Mouse (Mus musculus) neural tube, embryonic 11.5 days (tissue): ENCODE data around the gene Nom1. TPM values are rescaled to one million over a fixed set of nuclear protein-coding genes. Genes with fewer than 3 reads are reported as not detected.

Source experiments
- ATAC-seq: fragments of 200-750 bp; cut with Nextera tagmentation; 2 replicates; pipeline ENCODE4 v1.8.0; 2017; ENCODE audit warnings: moderate number of reproducible peaks, mild to moderate bottlenecking, moderate TSS enrichment, moderate library complexity; ENCODE audit not compliant: insufficient read depth, low FRiP score, low TSS enrichment
- DNase-seq: peaks from one replicate; pipeline ENCODE4 v3.0.0-alpha.2; 2015; ENCODE audit warnings: low spot score
- H3K27ac ChIP-seq: fragments of 300-500 bp; sonication (generic); 2 replicates; pipeline ENCODE4 v1.5.1; 2014; ENCODE audit warnings: low read depth, mild to moderate bottlenecking, low read length
- H3K27me3 ChIP-seq: fragments of 300-500 bp; sonication (generic); 2 replicates; pipeline ENCODE4 v1.6.1; 2014; ENCODE audit warnings: mild to moderate bottlenecking, low read length, mixed read lengths; ENCODE audit not compliant: control insufficient read depth, insufficient read depth
- H3K36me3 ChIP-seq: fragments of 300-500 bp; sonication (generic); 2 replicates; pipeline ENCODE4 v1.6.1; 2014; ENCODE audit warnings: mild to moderate bottlenecking, low read length, moderate library complexity, mixed read lengths; ENCODE audit not compliant: control insufficient read depth, insufficient read depth
- H3K4me1 ChIP-seq: fragments of 300-500 bp; sonication (generic); 2 replicates; pipeline ENCODE4 v1.6.1; 2014; ENCODE audit warnings: low read length, mixed read lengths; ENCODE audit not compliant: control insufficient read depth, insufficient read depth
- H3K4me2 ChIP-seq: fragments of 300-500 bp; sonication (generic); 2 replicates; pipeline ENCODE4 v1.6.1; 2014; ENCODE audit warnings: low read depth, mild to moderate bottlenecking, moderate library complexity
- H3K4me3 ChIP-seq: fragments of 300-500 bp; sonication (generic); 2 replicates; pipeline ENCODE4 v1.5.1; 2014; ENCODE audit warnings: low read depth, low read length
- H3K9ac ChIP-seq: fragments of 300-500 bp; sonication (generic); 2 replicates; pipeline ENCODE4 v1.6.1; 2014; ENCODE audit warnings: mild to moderate bottlenecking, low read length
- H3K9me3 ChIP-seq: fragments of 300-500 bp; sonication (generic); 2 replicates; pipeline ENCODE4 v1.6.1; 2016; ENCODE audit warnings: low read length; ENCODE audit not compliant: control insufficient read depth
- WGBS: fragments of 180-500 bp; shearing (Covaris S2); extraction: QIAGEN DNeasy Blood & Tissue Kit; methylation state at CpG from one replicate; pipeline ENCODE4 v1.1.7; 2014; 5-methylcytosine and 5-hydroxymethylcytosine counted together
- polyA plus RNA-seq: library from polyadenylated mRNA; unstranded; fragments of >200 nt; fragmentation: Nextera tagmentation; extraction: Ambion mirVana; gene quantifications from 2 replicates; pipeline ENCODE4 v1.2.1, GENCODE M21; 2014

Gene Nom1
- polyA plus RNA-seq, 1 experiment from 2014 or later = 26.7 TPM

GRCm38 (mm10) chr5:29475041-29475440 is 40.6 kb downstream of the Nom1 start:
- H3K4me1 ChIP-seq = peaks cover 9% of the 10 kb centered on the region; the same call in 1 of the 2 replicates
- H3K9me3 ChIP-seq = no peaks in the 10 kb centered on the region
- no peak overlapping the region for H3K4me2 ChIP-seq
- no peak overlapping the region for H3K4me3 ChIP-seq
- H3K36me3 ChIP-seq = no peaks in the 10 kb centered on the region
- DNase-seq (no peak), ATAC-seq (no peak)
- H3K27ac ChIP-seq = no peak overlapping the region
- no peak overlapping the region for H3K9ac ChIP-seq
- peaks cover 100% of the 10 kb centered on the region for H3K27me3 ChIP-seq
- WGBS = under 1% methylated on average over 10 of the region's 10 CpGs

- Histone ChIP-seq H3K27ac (no peak overlapping the region), H3K9ac (no peak overlapping the region), H3K9me3 (no peaks in the 10 kb centered on the region), H3K36me3 (no peaks in the 10 kb centered on the region), H3K4me2 (no peak overlapping the region), H3K4me1 (peaks cover 9% of the 10 kb centered on the region; the same call in 1 of the 2 replicates), H3K4me3 (no peak overlapping the region), H3K27me3 (peaks cover 100% of the 10 kb centered on the region)
- under 1% methylated on average over 5 of the region's 5 CpGs for WGBS
- ATAC-seq = no peak
- no peak for DNase-seq
Measured at GRCm38 (mm10) chr5:29475556-29475955, 41.1 kb downstream of the Nom1 start.

GRCm38 (mm10) chr5:29476021-29476420 is 41.6 kb downstream of the Nom1 start:
- no peak for ATAC-seq
- H3K9me3 ChIP-seq = no peaks in the 10 kb centered on the region
- peaks cover 100% of the 10 kb centered on the region for H3K27me3 ChIP-seq
- H3K4me2 ChIP-seq = no peak overlapping the region
- WGBS = 0% methylated on average over 1 of the region's 1 CpGs
- DNase-seq = no peak
- no peaks in the 10 kb centered on the region for H3K36me3 ChIP-seq
- peaks cover 9% of the 10 kb centered on the region; the same call in 1 of the 2 replicates for H3K4me1 ChIP-seq
- H3K27ac ChIP-seq = no peak overlapping the region
- no peak overlapping the region for H3K9ac ChIP-seq
- H3K4me3 ChIP-seq = no peak overlapping the region

GRCm38 (mm10) chr5:29477474-29478207 is 43.2 kb downstream of the Nom1 start:
- no peak for ATAC-seq
- Histone ChIP-seq H3K9ac (no peak overlapping the region), H3K27ac (no peak overlapping the region)

GRCm38 (mm10) chr5:29478208-29479197 is 44.0 kb downstream of the Nom1 start, which contains the start of gene Mnx1:
Gene Mnx1 (minus strand): TSS chr5:29478470.
- DNase-seq (peak; percentile 63), ATAC-seq (peak; percentile 42; the same call in 1 of the 2 replicates)
- under 1% methylated on average over 65 of the region's 65 CpGs for WGBS
- peak within 1 kb of the TSS; percentile 34 for H3K4me3 ChIP-seq
- peak within 1 kb of the TSS; percentile 42 for H3K4me2 ChIP-seq
- peaks cover 9% of the 10 kb centered on the region; the same call in 1 of the 2 replicates for H3K4me1 ChIP-seq
- H3K36me3 ChIP-seq = no peaks in the 10 kb centered on the region
- H3K9me3 ChIP-seq = no peaks in the 10 kb centered on the region
- H3K27me3 ChIP-seq = peaks cover 99% of the 10 kb centered on the region
- H3K27ac ChIP-seq = no peak within 1 kb of the TSS
- no peak within 1 kb of the TSS for H3K9ac ChIP-seq

More at GRCm38 (mm10) chr5:29477474-29478207, 43.2 kb downstream of the Nom1 start:
- peaks cover 9% of the 10 kb centered on the region; the same call in 1 of the 2 replicates for H3K4me1 ChIP-seq
- DNase-seq = no peak
- H3K4me3 ChIP-seq = peak overlapping the region; percentile 34
- peaks cover 99% of the 10 kb centered on the region for H3K27me3 ChIP-seq
- under 1% methylated on average over 69 of the region's 73 CpGs for WGBS
- peak overlapping the region; percentile 42 for H3K4me2 ChIP-seq
- no peaks in the 10 kb centered on the region for H3K36me3 ChIP-seq
- no peaks in the 10 kb centered on the region for H3K9me3 ChIP-seq

GRCm38 (mm10) chr5:29479198-29479593 is 44.7 kb downstream of the Nom1 start:
- peak; percentile 71 for DNase-seq
- WGBS = under 1% methylated on average over 14 of the region's 14 CpGs

GRCm38 (mm10) chr5:29483801-29484200 is 49.3 kb downstream of the Nom1 start:
- Histone ChIP-seq H3K4me2 (no peak overlapping the region), H3K4me1 (no peaks in the 10 kb centered on the region), H3K4me3 (no peak overlapping the region), H3K9ac (no peak overlapping the region), H3K36me3 (no peaks in the 10 kb centered on the region), H3K9me3 (no peaks in the 10 kb centered on the region), H3K27ac (no peak overlapping the region), H3K27me3 (peaks cover 97% of the 10 kb centered on the region)
- ATAC-seq (no peak), DNase-seq (no peak)
- WGBS = 4% methylated on average over 4 of the region's 4 CpGs

More at GRCm38 (mm10) chr5:29479198-29479593, 44.7 kb downstream of the Nom1 start:
- Histone ChIP-seq H3K9me3 (no peaks in the 10 kb centered on the region), H3K4me1 (peaks cover 9% of the 10 kb centered on the region; the same call in 1 of the 2 replicates), H3K36me3 (no peaks in the 10 kb centered on the region), H3K4me2 (no peak overlapping the region), H3K9ac (no peak overlapping the region), H3K4me3 (0 out of 2 replicates have a peak overlapping the region, but pooled peaks have one; percentile 34), H3K27me3 (peaks cover 98% of the 10 kb centered on the region), H3K27ac (no peak overlapping the region)
- no peak for ATAC-seq
